Mouse (Mus musculus) 3T3-L1 (cell line): ENCODE measurements around the gene Kif5a.
A peak's percentile ranks its signal among the peaks of the same experiment; 100 is the strongest.

ENCODE experiments used
- DNase-seq: peaks from one replicate; pipeline ENCODE4 v3.0.0-alpha.2; 2015; ENCODE audit warnings: low read depth, low spot score

Kif5a gene

DNA sequence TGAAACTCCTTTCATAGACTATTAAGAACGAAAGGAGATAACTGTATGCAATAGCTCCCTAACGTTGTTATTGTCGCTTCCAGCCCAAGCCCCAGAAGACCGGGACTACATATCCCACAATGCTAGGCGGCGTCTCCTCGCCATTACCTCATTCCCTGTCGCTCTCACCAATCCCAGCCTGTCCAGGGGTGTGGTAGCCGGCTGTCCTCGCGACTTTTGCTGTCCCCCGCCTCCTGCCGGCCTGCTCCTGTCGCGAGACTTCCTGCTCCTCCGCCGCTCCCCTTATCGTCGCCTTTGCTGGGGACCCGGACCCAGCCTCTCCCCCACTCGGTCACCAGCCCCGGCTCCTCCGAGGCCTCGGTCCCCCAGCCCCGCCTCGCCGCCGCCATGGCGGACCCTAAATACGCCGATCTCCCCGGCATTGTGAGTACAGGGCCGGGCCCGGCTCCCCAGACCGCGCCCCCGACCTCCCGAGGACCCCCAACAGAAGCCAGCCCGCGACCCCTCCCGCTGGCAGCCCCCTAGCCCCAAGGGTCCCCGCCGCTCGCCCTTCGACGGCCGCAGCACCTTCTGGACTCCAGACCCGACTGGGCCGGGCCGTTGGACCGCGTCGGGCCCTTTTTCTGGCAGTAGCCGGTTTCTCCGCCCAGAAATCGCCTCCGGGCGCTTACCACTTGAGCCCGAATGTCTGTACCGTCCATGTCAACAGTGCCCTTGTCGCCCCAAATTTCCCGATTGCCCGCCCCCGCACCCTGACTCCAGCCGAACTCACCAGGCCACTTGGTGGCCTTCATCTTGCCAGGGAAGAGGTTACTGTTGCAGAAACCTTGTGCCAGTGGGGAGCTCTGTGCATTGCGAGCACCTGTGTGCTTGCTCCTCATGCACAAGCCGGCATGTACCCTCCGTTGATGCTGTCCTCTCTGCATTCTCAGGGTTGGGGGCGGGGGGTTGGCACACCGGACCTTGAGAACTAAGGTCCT lies 3.3 kb upstream of the Kif5a start, which contains the start of gene Dctn2:
Dctn2 (plus strand) TSS at position 257 of the 980 bp plus-strand sequence.
- peak; percentile 98 for DNase-seq

DNA sequence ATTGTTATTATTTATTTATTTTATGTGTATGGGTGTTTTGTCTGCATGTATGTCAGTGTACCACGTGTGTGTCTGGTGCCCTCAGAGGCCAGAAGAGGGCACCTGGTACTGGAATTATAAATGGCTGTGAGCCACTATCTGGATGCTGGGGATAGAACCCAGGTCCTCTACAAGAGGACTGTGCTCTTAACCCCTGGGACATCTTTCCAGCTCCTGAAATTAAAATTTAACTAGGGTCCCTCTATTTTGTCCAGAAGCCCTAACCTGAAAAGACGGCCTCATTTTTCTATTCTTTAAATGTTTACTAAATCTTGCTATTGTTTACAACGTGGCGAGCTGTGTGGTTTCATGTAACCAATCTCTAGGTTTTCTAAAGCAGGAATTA lies 2.6 kb upstream of the Kif5a start:
- peak; percentile 35 for DNase-seq

DNA sequence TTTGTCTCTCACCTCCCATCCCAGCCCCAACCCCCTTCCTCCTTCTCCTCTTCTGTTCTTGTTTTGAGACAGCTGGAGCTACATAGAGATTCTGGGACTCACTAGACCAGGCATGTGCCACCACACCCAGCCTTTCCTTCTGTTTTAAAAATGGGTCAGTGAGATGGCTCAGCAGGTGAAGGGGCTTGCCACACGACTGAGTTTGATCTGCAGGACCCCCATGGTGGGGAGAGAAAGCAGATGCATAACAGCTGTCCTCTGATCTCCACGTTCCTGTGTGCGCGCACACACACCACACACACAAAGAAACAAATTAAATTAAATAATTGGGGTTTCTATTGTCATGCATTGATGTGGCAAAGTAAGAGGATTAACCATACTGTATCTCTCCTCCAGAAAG lies 1.8 kb upstream of the Kif5a start:
- no peak for DNase-seq

DNA sequence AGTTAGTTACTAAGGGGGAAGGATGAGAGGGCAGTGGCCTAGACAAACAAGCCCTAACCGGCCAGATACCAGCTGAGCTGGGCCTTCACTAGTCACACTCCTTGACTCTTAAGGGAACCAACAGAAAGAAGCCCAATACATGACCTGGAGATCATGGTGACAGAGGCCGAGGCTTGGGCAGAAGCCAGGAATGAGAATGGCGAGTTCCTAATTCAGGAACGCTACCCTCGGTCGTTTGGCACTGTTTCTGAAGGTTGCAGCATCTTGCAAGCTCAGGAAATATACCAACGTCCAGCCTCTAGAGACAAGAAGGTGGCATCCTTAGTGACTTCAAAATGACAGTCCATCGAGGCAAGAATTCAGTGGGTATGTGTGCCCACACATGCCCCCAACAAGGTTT lies 1.2 kb upstream of the Kif5a start:
- DNase-seq = no peak

DNA sequence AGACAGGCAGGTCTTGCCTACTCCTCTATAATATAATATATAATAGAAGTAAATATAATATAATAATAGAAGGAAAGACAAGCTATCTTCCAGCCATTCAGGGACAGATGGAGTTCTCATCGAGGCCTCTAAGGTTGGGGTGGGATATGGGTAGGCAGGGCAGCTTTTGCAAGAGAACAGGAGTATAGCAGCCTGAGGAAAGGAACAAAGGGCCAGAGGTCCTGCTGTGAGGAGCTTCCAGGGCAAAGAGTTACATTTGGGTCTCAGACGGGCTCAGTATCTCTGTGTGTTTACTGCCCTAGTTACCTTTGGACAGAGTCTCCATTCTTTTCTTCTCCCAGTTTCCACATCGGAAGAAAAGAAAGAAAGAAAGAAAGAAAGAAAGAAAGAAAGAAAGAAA lies 483 bp upstream of the Kif5a start:
- DNase-seq = no peak

DNA sequence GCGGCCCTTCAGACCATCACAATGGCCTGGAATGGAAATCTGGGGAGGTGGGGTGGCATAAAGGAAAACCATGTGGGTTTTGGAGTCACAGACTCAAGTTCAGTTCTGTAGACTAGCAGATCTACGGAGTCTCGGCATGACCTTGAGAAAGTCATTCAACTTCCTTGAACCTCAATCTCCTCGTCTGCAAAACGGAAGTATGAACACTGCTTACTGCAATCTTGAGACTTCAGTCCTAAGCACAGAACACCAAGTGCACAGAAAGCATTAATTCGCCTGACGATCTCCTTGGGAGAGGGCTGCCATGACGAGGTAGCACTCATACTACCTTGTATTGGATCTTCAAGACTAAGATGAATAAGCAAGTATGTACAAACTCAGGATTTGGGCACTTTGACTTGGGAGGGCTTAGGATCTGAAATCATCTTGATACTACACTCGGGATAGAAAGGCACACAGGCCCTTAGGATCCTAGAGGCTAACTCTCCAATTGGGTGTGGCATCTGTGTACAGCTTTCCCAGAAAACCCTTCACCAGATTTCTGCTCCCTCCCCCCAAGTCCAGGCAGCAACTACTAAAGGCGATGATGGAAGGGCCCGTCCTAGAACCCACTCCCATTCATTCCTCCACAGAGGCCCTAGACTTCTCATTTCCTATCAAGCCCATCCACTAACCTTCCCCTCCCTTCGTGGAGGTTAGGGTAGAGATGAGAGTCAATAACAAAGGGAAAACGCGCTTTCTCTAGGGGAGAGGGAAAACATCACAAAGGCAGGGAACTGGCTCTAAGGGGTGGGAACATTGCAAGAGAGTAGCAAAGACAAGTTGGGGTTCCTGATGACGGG lies 1.2 kb downstream of the Kif5a start:
- no peak for DNase-seq

DNA sequence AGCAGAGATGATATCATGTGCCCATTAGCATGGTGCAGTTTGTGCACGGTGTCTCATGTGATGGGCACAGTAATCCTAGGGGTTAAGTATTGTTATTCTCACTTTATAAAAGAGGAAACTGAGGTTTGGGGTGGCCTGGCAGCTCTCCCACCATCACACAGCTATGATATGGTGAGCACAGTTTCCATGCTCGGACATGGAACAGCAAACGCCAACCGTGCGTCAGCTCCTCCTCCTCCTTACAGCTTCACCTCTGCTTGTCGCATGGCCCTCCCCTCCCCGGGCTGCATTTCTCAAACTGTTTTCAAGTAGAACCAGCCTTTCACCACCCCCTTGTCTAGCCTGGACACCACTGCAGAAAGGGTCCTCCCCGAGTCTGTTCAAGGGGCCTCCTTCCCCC lies 4.7 kb downstream of the Kif5a start:
- no peak for DNase-seq

DNA sequence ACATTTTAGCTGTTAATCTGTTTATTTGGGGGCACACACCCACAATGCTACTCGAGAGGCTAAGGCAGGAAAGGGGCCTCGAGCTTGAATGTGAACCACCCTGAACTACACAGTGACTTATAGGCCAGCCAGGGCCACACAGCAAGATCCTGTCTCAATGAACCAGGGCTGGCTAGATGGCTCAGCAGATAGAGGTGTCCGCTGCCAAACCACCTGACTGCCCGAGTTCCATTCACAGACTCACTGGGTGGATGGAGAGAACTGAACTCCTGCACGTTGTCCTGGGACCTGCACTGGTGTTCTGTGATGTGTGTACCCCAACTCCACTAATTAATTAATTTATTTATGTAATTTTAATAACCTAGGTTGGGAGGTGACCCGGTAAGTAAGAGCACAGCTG lies 5.4 kb downstream of the Kif5a start:
- DNase-seq = no peak

DNA sequence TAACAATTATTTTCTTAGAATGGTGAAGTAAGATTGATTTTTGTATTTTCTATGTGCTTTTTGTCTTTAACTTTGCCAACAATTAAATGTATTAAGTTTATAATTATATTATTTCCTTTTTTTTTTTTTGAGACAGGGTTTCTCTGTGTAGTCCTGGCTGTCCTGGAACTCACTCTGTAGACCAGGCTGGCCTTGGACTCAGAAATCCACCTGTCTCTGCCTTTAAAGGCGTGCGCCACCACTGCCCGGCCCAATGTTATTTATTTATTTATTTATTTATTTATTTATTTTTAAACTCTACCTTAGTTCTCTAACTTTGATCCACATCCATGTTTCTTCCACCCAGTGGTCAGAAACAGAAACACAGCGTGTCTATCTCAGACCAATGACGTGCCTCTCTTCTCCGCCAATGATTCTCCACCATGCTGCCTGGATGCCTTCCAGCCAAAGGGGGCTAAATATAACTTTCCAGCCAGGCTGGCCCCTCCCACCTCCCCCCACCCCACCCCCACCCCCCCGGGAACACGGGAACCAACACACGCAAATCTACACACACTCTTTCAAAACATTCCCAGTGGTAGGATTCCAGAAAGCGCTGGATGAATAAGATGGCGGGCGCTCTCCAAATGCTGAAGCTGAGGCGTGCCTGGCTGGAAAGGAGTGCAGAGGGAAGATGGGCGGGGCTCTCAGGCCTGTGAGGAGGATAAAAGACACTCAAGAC lies 7.4 kb downstream of the Kif5a start:
- DNase-seq = peak; percentile 72

DNA sequence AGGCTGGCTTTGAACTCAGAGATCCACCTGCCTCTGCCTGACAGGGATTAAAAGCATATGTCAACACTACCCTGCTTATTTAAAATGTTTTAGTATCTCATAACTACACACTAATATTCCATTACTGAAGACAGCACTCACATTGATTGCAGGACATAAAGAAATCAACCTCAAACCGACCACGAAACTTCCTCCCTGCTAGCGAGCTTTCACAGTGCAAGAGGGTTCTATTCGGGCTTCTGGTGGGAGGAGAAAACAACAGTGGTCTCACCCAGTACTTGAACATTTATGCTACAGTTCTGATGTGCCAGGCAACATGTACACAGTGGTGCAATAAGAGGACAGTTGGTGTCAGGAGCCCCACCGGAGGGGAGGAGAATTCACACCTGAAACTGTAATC lies 12.3 kb downstream of the Kif5a start:
- DNase-seq = no peak

DNA sequence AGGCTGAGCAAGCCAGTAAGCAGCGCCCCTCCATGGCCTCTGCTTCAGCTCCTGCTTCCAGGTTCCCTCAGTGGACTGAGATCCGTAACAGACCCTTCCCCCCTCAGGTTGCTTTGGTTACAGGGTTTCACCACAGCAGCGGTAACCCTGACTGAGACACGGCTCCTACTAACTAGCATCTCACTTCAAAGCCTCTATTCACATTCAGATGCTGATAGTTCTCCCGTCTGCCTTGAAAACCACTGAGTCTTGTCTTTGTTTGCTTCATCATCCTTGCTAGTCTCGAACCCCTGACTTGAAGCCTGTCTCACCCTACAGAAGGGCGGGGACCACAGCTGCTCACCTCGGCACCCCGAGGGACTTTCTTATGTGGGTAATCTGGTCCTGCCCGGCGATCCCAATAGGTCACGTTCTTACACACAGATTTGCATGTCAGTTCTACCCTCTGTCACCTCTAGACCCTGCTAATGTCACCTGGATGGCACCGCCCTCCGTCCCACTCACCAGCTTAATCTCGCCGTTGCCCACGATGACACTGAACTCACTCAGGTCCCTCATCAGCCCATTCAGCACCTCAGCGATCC lies 24.8 kb downstream of the Kif5a start:
- no peak for DNase-seq

DNA sequence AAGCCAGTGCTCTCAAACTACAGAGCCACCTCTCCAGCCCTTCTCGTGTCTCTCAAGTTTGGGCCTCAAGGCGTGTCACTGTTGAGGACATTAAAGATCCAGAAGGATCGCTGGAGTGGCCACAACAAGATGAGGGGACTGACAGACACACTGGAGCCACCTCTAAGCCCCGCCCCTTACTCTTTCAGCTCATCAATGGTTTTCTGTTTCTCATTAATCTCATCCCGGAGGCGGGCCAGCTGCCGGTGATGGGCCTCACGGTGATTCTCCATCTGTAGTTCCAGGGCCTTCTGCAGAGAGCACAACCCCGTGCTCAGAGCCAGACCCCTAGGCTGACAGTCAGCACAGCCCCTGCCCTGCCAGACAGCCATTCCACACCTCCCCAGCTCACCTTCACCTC lies 26.6 kb downstream of the Kif5a start:
- no peak for DNase-seq

DNA sequence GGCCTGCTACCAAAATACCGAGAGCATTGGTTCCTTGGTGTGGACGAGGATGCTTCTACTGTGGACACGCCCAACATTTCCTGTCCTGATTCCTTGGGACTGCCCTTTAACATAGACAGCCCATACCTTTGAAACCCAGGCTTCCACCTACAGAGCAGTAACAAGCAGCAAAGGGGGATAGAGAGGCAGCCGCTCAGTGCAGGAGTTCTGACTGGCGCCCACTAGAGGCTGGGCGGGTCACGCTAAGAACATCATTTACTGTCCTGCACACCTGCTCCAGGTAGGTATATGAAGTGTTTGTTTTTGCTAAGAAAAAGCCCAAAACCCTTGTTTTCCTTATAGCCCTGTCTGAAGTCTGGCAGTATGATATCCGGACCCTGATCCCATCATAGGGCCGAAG lies 30.0 kb downstream of the Kif5a start:
- no peak for DNase-seq

DNA sequence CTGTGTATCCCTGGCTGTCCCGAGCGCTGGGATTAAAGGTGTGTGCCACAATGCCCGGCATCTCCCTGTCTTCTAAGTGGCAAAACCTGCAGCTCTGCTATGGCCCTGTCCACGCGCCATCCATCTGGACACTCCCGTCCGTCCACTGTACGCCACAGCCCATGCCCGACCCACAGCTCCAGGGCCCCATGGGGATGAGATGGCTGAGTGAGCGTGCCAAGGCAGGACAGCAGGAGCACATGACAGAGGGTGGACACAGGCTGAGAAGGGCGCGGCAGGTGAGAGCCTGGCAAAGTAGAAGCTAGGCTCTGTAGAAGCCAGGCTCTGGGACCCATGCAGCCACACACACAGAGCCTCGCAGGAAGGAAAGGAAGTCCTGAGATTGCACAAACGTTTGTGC lies 31.4 kb downstream of the Kif5a start:
- no peak for DNase-seq

DNA sequence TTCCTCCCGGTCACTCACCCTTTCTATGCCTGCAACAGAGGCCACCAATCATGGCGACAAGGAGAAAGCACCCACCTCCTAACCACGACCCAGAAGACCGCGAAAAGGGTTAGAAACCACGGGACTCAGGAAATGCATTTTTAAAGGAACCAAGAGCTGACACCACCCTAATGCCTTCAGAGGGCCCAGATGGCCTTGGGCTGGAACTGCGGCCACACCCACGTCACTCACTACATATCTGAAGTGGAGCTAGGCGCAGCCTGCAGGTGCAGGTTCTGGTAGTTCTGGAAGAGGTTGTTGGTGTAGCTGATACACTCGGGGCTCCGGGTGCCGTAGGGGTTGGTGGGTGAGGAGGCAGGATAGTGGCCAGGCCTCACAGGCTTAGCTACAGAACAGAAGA lies 32.5 kb downstream of the Kif5a start:
- no peak for DNase-seq

DNA sequence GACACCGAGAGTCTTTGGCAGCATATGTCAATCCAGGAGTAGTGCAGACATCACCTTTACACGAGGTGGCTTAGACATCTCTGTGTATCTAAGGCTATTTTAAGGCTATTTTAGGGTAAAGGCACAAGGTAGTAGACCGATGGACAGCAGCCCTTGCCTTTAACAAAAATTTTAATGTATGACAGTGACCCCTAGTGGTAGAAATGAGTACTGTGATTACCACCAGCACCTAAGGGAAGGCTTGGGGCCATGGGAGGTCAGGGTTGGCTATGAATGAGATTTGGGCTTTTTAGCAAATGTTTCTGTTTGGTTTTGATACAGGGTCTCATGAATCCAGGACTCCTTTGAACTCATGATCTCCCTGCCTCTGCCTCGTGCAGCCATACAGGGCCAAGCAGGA lies 34.3 kb downstream of the Kif5a start:
- DNase-seq = peak; percentile 87

DNA sequence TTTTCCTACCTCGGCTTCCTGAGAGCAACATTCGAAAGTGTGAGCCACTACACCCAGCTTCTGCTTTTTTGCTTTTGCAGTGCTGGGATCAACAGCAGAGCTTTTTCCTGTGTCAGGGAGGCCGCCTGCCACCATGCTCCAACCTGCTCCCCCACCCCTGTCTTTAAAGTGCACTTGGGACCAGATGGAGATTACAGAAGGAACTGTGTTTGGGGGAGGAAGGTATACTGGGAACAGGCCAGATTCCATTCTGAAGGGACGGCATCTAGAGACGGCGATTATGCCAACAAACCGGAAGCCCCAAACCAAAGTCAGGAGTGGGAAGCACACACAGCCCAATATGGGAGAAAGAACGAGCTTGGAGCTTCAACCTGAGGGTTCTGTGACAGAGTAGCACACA lies 36.0 kb downstream of the Kif5a start:
- no peak for DNase-seq

DNA sequence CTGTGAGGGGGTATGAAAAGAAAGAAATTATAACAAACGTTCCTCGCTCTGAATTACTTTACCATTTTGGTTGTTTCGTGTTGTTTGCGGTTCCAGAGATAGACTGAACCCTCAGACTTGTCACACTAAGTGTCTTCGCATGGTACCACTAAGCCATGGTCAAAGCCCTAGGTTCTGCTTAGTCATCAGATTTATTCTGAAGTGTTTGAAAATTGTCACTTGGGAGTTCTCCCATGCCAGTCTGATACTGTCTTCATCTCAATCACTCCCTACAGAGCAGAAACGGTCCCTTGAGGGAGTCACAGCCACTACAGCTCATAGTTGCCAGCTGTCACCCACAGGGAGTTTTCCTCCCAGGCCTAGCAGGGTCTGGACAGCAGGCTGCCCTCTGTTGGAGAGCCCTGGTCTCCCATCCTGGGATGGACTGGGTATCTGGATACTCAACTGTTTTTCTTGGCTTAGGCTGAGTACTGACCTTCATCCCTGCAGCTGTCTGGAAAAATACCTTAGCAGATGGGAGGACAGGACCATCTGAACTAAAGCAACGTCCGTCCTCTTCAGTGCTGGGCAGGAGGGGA lies 36.7 kb downstream of the Kif5a start:
- DNase-seq = peak; percentile 51

DNA sequence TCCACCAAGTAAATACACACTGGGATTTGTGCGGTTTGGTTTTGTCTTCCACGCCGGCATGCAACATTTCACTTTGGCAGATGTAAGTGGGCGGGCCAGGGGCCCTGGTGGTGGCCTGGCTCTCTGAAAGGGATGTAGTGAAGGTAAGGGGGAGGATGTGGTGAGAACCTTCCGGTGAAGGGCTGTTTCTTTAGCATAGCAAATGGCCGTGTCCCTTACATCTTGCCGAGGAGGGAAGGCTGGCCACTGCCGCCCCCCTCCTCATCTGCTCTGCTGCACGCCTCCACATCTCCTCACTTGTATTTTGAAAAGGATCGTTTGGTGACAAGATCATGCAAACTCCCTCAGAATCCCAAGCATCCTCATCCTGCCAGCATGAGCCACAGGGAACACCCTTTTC lies 37.4 kb downstream of the Kif5a start:
- no peak for DNase-seq

DNA sequence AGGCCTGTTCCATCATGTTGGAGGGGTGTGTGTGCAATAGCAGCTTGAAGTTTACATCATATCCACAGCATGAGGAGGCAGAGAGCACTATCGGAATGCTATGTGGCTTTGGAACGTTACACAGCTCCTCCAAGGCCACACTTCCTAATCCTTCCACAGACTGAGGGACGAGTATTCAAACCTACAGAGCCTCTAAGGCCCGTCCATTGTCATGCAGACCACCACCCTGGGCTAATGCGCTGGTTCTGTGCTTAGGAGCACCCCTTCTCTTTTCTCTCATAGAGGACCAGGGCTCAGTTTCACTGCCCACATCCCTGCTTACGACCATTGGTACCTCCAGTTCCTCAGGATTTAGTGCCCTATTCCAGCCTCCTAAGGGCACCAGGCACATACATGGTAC lies 37.9 kb downstream of the Kif5a start:
- no peak for DNase-seq

DNA sequence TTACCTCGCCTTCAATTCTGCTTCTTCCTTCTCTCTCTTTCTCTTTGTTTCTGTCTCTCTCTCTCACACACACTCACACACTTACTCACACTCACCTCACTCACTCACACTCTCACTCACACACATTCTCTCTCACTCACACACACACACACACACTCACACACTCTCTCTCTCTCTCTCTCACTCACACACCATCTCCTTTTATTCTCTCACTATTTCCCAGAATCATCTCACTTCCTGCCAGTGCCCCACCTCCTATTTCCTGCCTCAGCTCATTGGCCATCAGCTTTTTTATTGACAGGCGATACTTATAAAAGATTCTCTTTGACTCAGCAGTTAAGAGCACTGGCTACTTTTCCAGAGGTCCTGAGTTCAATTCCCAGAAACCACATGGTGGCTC lies 44.8 kb downstream of the Kif5a start:
- DNase-seq = no peak
